Mouse (Mus musculus) bone marrow, adult 2 months (tissue): ENCODE results near the gene Fmnl1.

ENCODE experiments used
- CTCF ChIP-seq: fragments of 200-500 bp; IDR thresholded peaks from 2 replicates; pipeline ENCODE4 v1.5.1; 2011; ENCODE audit warnings: low read length, control low read depth; ENCODE audit not compliant: control insufficient read depth, insufficient read depth
- POLR2A ChIP-seq: fragments of 200-500 bp; IDR thresholded peaks from 2 replicates; pipeline ENCODE4 v1.6.1; 2011; ENCODE audit warnings: low read depth, mild to moderate bottlenecking, control low read depth, low read length, borderline replicate concordance; ENCODE audit not compliant: control insufficient read depth

GRCm38 (mm10) chr11:103240740-103241139, 69.8 kb downstream of the Fmnl1 start:
- TF ChIP-seq POLR2A (no peak), CTCF (no peak)
